In the genomic region with DNA sequence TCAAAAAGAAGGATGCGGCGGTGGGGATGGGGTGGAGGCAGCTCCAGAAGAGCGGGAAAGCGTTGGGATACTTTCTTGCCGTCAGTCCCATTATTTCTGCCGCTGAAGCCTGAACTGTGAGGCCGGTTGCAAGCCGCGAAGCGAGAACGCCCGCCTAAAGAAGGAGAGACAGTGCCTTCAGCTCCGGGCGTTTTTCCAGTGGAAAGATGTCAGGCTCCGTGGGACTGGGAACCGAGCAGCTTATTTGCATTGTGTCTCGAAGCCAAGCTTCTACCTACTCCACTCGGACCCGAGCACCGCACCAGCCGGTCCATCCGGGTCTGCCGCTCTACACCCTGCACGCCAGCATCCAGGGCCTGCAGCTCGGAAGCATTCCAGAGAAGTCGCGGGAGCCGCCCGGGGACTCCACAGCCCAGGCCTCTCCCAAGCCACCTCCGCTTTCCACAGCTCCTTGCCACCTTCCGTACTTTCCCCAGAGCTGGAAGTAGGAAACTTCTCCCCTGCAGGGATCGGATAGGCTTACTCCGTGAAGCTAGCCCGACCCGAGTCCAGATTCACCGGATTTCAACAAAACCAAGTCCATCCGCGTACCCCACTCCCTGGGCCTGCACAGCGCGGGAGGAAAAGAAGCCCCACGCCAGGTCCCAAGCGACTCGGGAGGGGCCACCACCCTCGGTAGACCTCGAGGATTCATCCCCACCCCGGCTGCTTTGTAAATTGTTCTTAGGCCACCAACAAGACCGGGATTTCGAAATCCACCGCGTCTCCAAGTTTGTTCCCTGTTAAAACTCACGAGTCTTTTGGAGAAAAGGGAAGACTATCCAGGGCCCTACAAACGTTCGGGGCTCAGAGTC, we compare ENCODE assay signal across 12 mouse cellular contexts. TPM values are rescaled to one million over a fixed set of nuclear protein-coding genes. Genes with fewer than 3 reads are reported as not detected.
DNase-seq lines count a peak whose midpoint lies in the region; ATAC-seq and TF ChIP-seq lines count a peak whose summit lies in the region.
"Had no signal": no experiment of that assay in that cellular context is flagged by ENCODE, and none has a peak within 500 bp of the region (broad histone marks: within the 10 kb centered on the region; RNA-seq: fewer than 3 reads in every experiment).

No protein-coding gene starts in this region.

- H3K4me2 ChIP-seq in heart, embryonic 12.5 days = peak overlapping the region; percentile 41
- no peak overlapping the region for H3K4me2 ChIP-seq in lung, embryonic 16.5 days (ENCODE audit: low read depth, low read length)
- no peak overlapping the region for H3K4me2 ChIP-seq in forebrain, embryonic 11.5 days (ENCODE audit: low read depth, low read length, severe bottlenecking)

- under 1% methylated on average over 53 of the region's 53 CpGs for WGBS in heart, embryonic 12.5 days
- WGBS in lung, embryonic 16.5 days = 2% methylated on average over 53 of the region's 53 CpGs
- WGBS in lung, adult 2 months = 3% methylated on average over 53 of the region's 53 CpGs
- WGBS in forebrain, embryonic 11.5 days = under 1% methylated on average over 53 of the region's 53 CpGs

- H3K27ac ChIP-seq in heart, embryonic 12.5 days (ENCODE audit: poor library complexity, severe bottlenecking) = no peak overlapping the region
- no peak overlapping the region for H3K27ac ChIP-seq in lung, embryonic 16.5 days (ENCODE audit: low read length)
- no peak overlapping the region for H3K27ac ChIP-seq in forebrain, embryonic 11.5 days (ENCODE audit: low read depth, low read length)
- H3K27ac ChIP-seq in testis, adult 2 months (ENCODE audit: control insufficient read depth, insufficient read depth, low read depth, low read length) = no peak overlapping the region
- H3K27ac ChIP-seq: hindbrain, postnatal 0 days had no signal

- TF ChIP-seq CTCF in lung, adult 2 months (IDR thresholded peaks at IDR 0.05; ENCODE audit: insufficient read depth, low read length) = no peak
- no peak for TF ChIP-seq CTCF in testis, adult 2 months (IDR thresholded peaks at IDR 0.05; ENCODE audit: control insufficient read depth, insufficient read depth, insufficient replicate concordance, low read depth, low read length)

- H3K9ac ChIP-seq in heart, embryonic 12.5 days = no peak overlapping the region
- H3K9ac ChIP-seq in lung, embryonic 16.5 days (ENCODE audit: low read length) = no peak overlapping the region
- H3K9ac ChIP-seq in forebrain, embryonic 11.5 days (ENCODE audit: low read length) = 0 out of 2 replicates have a peak overlapping the region, but pooled peaks have one; percentile 6

- no peaks in the 10 kb centered on the region for H3K36me3 ChIP-seq in heart, embryonic 12.5 days
- no peaks in the 10 kb centered on the region for H3K36me3 ChIP-seq in lung, embryonic 16.5 days (ENCODE audit: control insufficient read depth, insufficient read depth, low read length)
- H3K36me3 ChIP-seq in forebrain, embryonic 11.5 days (ENCODE audit: control insufficient read depth, insufficient read depth, low read length) = no peaks in the 10 kb centered on the region
- no peaks in the 10 kb centered on the region for H3K36me3 ChIP-seq in testis, adult 2 months (ENCODE audit: control insufficient read depth, insufficient read depth, low read length)

- no peak for TF ChIP-seq POLR2A in lung, adult 2 months (IDR thresholded peaks at IDR 0.05; ENCODE audit: borderline replicate concordance, extremely low read depth, low read depth, low read length)
- no peak for TF ChIP-seq POLR2A in testis, adult 2 months (IDR thresholded peaks at IDR 0.05; ENCODE audit: control insufficient read depth, low read depth, low read length)

- H3K9me3 ChIP-seq in heart, embryonic 12.5 days (replicated peaks) = no peaks in the 10 kb centered on the region
- no peaks in the 10 kb centered on the region for H3K9me3 ChIP-seq in lung, embryonic 16.5 days (ENCODE audit: control insufficient read depth, low read length)
- H3K9me3 ChIP-seq in forebrain, embryonic 11.5 days (ENCODE audit: control insufficient read depth, low read length) = no peaks in the 10 kb centered on the region
- H3K9me3 ChIP-seq: megakaryocyte, embryonic 14.5 days had no signal

- no peak for ATAC-seq in heart, embryonic 12.5 days (ENCODE audit: insufficient number of reproducible peaks, low FRiP score)
- ATAC-seq in lung, embryonic 16.5 days (ENCODE audit: low read depth) = peak; percentile 54; the same call in 1 of the 2 replicates
- ATAC-seq in forebrain, embryonic 11.5 days (replicated peaks; ENCODE audit: low FRiP score) = 0 out of 2 replicates have a peak, but pooled peaks have one; percentile 24
- ATAC-seq: hindbrain, postnatal 0 days had no signal

- peaks cover 5% of the 10 kb centered on the region; the same call in 1 of the 2 replicates for H3K4me1 ChIP-seq in heart, embryonic 12.5 days (replicated peaks)
- peaks cover 4% of the 10 kb centered on the region; the same call in 1 of the 2 replicates for H3K4me1 ChIP-seq in lung, embryonic 16.5 days (replicated peaks; ENCODE audit: control insufficient read depth, insufficient read depth, low read length)
- H3K4me1 ChIP-seq in lung, adult 2 months (ENCODE audit: control insufficient read depth, insufficient read depth, low read length) = no peaks in the 10 kb centered on the region
- 0 out of 2 replicates have a peak, but pooled peaks cover 3% of the 10 kb centered on the region for H3K4me1 ChIP-seq in forebrain, embryonic 11.5 days (replicated peaks; ENCODE audit: control insufficient read depth, insufficient read depth, low read length)
- peaks cover 5% of the 10 kb centered on the region; the same call in 1 of the 2 replicates for H3K4me1 ChIP-seq in testis, adult 2 months (ENCODE audit: control insufficient read depth, insufficient read depth, low read length)

- no peak for DNase-seq in heart, adult 9 months (ENCODE audit: low spot score in 2 of 2)
- no peak for DNase-seq in lung, adult 2 months
- peak; percentile 76 for DNase-seq in forebrain, embryonic 11.5 days (ENCODE audit: low spot score)
- no peak for DNase-seq in adrenal gland, adult 18-20 months (ENCODE audit: low spot score in 2 of 2)
- no peak for DNase-seq in MN1 (ENCODE audit: low spot score)

- peaks cover 90% of the 10 kb centered on the region for H3K27me3 ChIP-seq in heart, embryonic 12.5 days (replicated peaks)
- H3K27me3 ChIP-seq in lung, embryonic 16.5 days (ENCODE audit: control insufficient read depth, insufficient read depth, low read depth, low read length) = peaks cover 92% of the 10 kb centered on the region
- H3K27me3 ChIP-seq in forebrain, embryonic 11.5 days (ENCODE audit: control insufficient read depth, insufficient read depth, low read length) = peaks cover 86% of the 10 kb centered on the region
- H3K27me3 ChIP-seq in testis, adult 2 months (ENCODE audit: control insufficient read depth, insufficient read depth, low read length) = peaks cover 2% of the 10 kb centered on the region; the same call in 1 of the 2 replicates

- 0 out of 2 replicates have a peak overlapping the region, but pooled peaks have one; percentile 7 for H3K4me3 ChIP-seq in heart, embryonic 12.5 days
- H3K4me3 ChIP-seq in lung, embryonic 16.5 days (ENCODE audit: low read length) = no peak overlapping the region
- no peak overlapping the region for H3K4me3 ChIP-seq in lung, adult 2 months (replicated peaks; ENCODE audit: extremely low read depth, low read depth, low read length)
- no peak overlapping the region for H3K4me3 ChIP-seq in forebrain, embryonic 11.5 days (ENCODE audit: low read depth, low read length)
- peak overlapping the region; percentile 56 for H3K4me3 ChIP-seq in testis, adult 2 months (ENCODE audit: control insufficient read depth, low read depth, low read length)
- H3K4me3 ChIP-seq: megakaryocyte, embryonic 14.5 days had no signal

RNA-seq across cellular contexts. Expression of gene Vax2, which starts 8.7 kb away (rescaled TPM):
- polyA plus RNA-seq in heart, embryonic 12.5 days (2016; fragmentation: Nextera tagmentation; extraction: Ambion mirVana) = 0.14 TPM in 1 of 2 replicates, not detected in the other
- polyA plus RNA-seq in lung, embryonic 16.5 days (2015; fragmentation: Nextera tagmentation; extraction: Ambion mirVana) = not detected in 2 replicates
- polyA plus RNA-seq in lung, adult 2 months (2012; rRNA removed) = not detected in 2 replicates
- 0.21 and 0.60 TPM in 2 replicates for polyA plus RNA-seq in forebrain, embryonic 11.5 days (2014; fragmentation: Nextera tagmentation; extraction: Ambion mirVana)
- 2.1 TPM in 2 replicates for polyA plus RNA-seq in testis, adult 2 months (2012; rRNA removed)
- total RNA-seq in adrenal gland, adult 18-20 months (2021) = not detected
- total RNA-seq: hindbrain, postnatal 0 days; left cerebral cortex, postnatal 10 days had no signal
- polyA plus RNA-seq: hindbrain, postnatal 0 days had no signal

RNA-seq across cellular contexts. Expression of gene Cd207, which starts 24.7 kb away (rescaled TPM):
- polyA plus RNA-seq in heart, embryonic 12.5 days (2016; fragmentation: Nextera tagmentation; extraction: Ambion mirVana) = not detected in 2 replicates
- not detected in 2 replicates for polyA plus RNA-seq in lung, embryonic 16.5 days (2015; fragmentation: Nextera tagmentation; extraction: Ambion mirVana)
- 1.2 and 2.6 TPM in 2 replicates for polyA plus RNA-seq in lung, adult 2 months (2012; rRNA removed)
- not detected in 2 replicates for polyA plus RNA-seq in forebrain, embryonic 11.5 days (2014; fragmentation: Nextera tagmentation; extraction: Ambion mirVana)
- polyA plus RNA-seq in testis, adult 2 months (2012; rRNA removed) = not detected in 2 replicates
- total RNA-seq in adrenal gland, adult 18-20 months (2021) = under 1 TPM; 0.27 to 0.32 TPM
- total RNA-seq: hindbrain, postnatal 0 days; left cerebral cortex, postnatal 10 days had no signal
- polyA plus RNA-seq: C2C12; hindbrain, postnatal 0 days had no signal

RNA-seq across cellular contexts. Expression of gene Atp6v1b1, which starts 40.4 kb away (rescaled TPM):
- not detected in 2 replicates for polyA plus RNA-seq in heart, embryonic 12.5 days (2016; fragmentation: Nextera tagmentation; extraction: Ambion mirVana)
- 1.4 TPM in 2 replicates for polyA plus RNA-seq in lung, embryonic 16.5 days (2015; fragmentation: Nextera tagmentation; extraction: Ambion mirVana)
- polyA plus RNA-seq in lung, adult 2 months (2012; rRNA removed) = 6.1 and 7.7 TPM in 2 replicates
- polyA plus RNA-seq in forebrain, embryonic 11.5 days (2014; fragmentation: Nextera tagmentation; extraction: Ambion mirVana) = not detected in 2 replicates
- 12.4 and 17.2 TPM in 2 replicates for polyA plus RNA-seq in testis, adult 2 months (2012; rRNA removed)
- not detected for total RNA-seq in adrenal gland, adult 18-20 months (2021)
- total RNA-seq: hindbrain, postnatal 0 days had no signal
- polyA plus RNA-seq: C2C12; hindbrain, postnatal 0 days had no signal

RNA-seq across cellular contexts. Expression of gene Clec4f, which starts 46.4 kb away (rescaled TPM):
- polyA plus RNA-seq in heart, embryonic 12.5 days (2016; fragmentation: Nextera tagmentation; extraction: Ambion mirVana) = 0.33 and 0.40 TPM in 2 replicates
- polyA plus RNA-seq in lung, embryonic 16.5 days (2015; fragmentation: Nextera tagmentation; extraction: Ambion mirVana) = 0.08 and 0.35 TPM in 2 replicates
- polyA plus RNA-seq in lung, adult 2 months (2012; rRNA removed) = not detected in 2 replicates
- not detected in 2 replicates for polyA plus RNA-seq in forebrain, embryonic 11.5 days (2014; fragmentation: Nextera tagmentation; extraction: Ambion mirVana)
- 0.14 TPM in 1 of 2 replicates, not detected in the other for polyA plus RNA-seq in testis, adult 2 months (2012; rRNA removed)
- not detected for total RNA-seq in adrenal gland, adult 18-20 months (2021)
- polyA plus RNA-seq: C2C12; hindbrain, postnatal 0 days had no signal

Comparison
In these comparisons a context has a peak if more than half of its experiments do, and no peak if none do; other contexts are left out.
1. H3K4me3 ChIP-seq: peak in heart, embryonic 12.5 days (single experiment) and testis, adult 2 months (single experiment); none in lung, embryonic 16.5 days (single experiment), lung, adult 2 months (single experiment) and forebrain, embryonic 11.5 days (single experiment).